Mouse (Mus musculus) lung, postnatal 4 days (tissue): Measurements from ENCODE around the gene Efcab6.

ENCODE experiments used
- DNase-seq, 2 experiments: peaks; one replicate each; pipeline ENCODE4 v3.0.0; 2021

Gene Efcab6

GRCm38 (mm10) chr15:83870936-83871335, 194.2 kb downstream of the Efcab6 start:
- DNase-seq = no peak

- DNase-seq = no peak
These were observed 199.6 kb downstream of the Efcab6 start for GRCm38 (mm10) chr15:83865626-83866025.

- DNase-seq = peak; percentile 42 to 63
These were observed 208.1 kb downstream of the Efcab6 start for GRCm38 (mm10) chr15:83857129-83857528.

- no peak for DNase-seq
These were observed 211.8 kb downstream of the Efcab6 start for GRCm38 (mm10) chr15:83853400-83853811.

- no peak for DNase-seq
These were observed 217.0 kb downstream of the Efcab6 start for GRCm38 (mm10) chr15:83848193-83848592.

- no peak for DNase-seq
These were observed 217.7 kb downstream of the Efcab6 start for GRCm38 (mm10) chr15:83847512-83847911.

GRCm38 (mm10) chr15:83846592-83846991, 218.6 kb downstream of the Efcab6 start:
- no peak for DNase-seq

- no peak for DNase-seq
These were observed 219.4 kb downstream of the Efcab6 start for GRCm38 (mm10) chr15:83845734-83846133.

GRCm38 (mm10) chr15:83842915-83843789, 222.0 kb downstream of the Efcab6 start:
- DNase-seq = no peak

GRCm38 (mm10) chr15:83842419-83842818, 222.8 kb downstream of the Efcab6 start:
- DNase-seq = no peak

GRCm38 (mm10) chr15:83840950-83841719, 224.0 kb downstream of the Efcab6 start:
- DNase-seq = no peak

- DNase-seq = no peak
These were observed 232.9 kb downstream of the Efcab6 start for GRCm38 (mm10) chr15:83832265-83832664.

- peak in 1 of 2 experiments; percentile 33 for DNase-seq
These were observed 236.0 kb downstream of the Efcab6 start for GRCm38 (mm10) chr15:83829226-83829625.

- no peak for DNase-seq
These were observed 237.2 kb downstream of the Efcab6 start for GRCm38 (mm10) chr15:83828011-83828410.
